Mouse (Mus musculus) heart, postnatal 0 days (tissue): ENCODE data around the gene Unc80. TPM values are rescaled to one million over a fixed set of nuclear protein-coding genes. Genes with fewer than 3 reads are reported as not detected.

Experiments
- ATAC-seq: fragments of 200-750 bp; cut with Nextera tagmentation; 2 replicates; pipeline ENCODE4 v1.8.0; 2017; ENCODE audit warnings: low read depth, moderate number of reproducible peaks, moderate library complexity; ENCODE audit not compliant: insufficient read depth
- DNase-seq: peaks from one replicate; pipeline ENCODE4 v3.0.0-alpha.2; 2016; ENCODE audit warnings: low spot score
- H3K27ac ChIP-seq: fragments of 300-500 bp; sonication (generic); 2 replicates; pipeline ENCODE4 v1.5.1; 2014; ENCODE audit warnings: low read depth, mild to moderate bottlenecking
- H3K27me3 ChIP-seq: fragments of 300-500 bp; sonication (generic); 2 replicates; pipeline ENCODE4 v1.6.1; 2014; ENCODE audit warnings: low read length, mixed read lengths; ENCODE audit not compliant: control insufficient read depth, insufficient read depth
- H3K36me3 ChIP-seq: fragments of 300-500 bp; sonication (generic); replicated peaks from 2 replicates; pipeline ENCODE4 v1.6.1; 2014; ENCODE audit warnings: low read length, mixed read lengths; ENCODE audit not compliant: control insufficient read depth, insufficient read depth
- H3K4me1 ChIP-seq: fragments of 300-500 bp; sonication (generic); 2 replicates; pipeline ENCODE4 v1.6.1; 2014; ENCODE audit warnings: antibody characterized with exemption; ENCODE audit not compliant: control insufficient read depth, insufficient read depth
- H3K4me2 ChIP-seq: fragments of 300-500 bp; sonication (generic); 2 replicates; pipeline ENCODE4 v1.6.1; 2014; ENCODE audit warnings: low read depth, mild to moderate bottlenecking, low read length, moderate library complexity
- H3K4me3 ChIP-seq: fragments of 300-500 bp; sonication (generic); 2 replicates; pipeline ENCODE4 v1.5.1; 2014; ENCODE audit warnings: low read depth, low read length
- H3K9ac ChIP-seq: fragments of 300-500 bp; sonication (generic); replicated peaks from 2 replicates; pipeline ENCODE4 v1.6.1; 2014; ENCODE audit warnings: low read depth, low read length, mixed read lengths
- H3K9me3 ChIP-seq: fragments of 300-500 bp; sonication (generic); replicated peaks from 2 replicates; pipeline ENCODE4 v1.6.1; 2016; ENCODE audit warnings: low read length; ENCODE audit not compliant: control insufficient read depth
- CTCF ChIP-seq: IDR thresholded peaks from 2 replicates; pipeline ENCODE4 v1.5.1; 2016; ENCODE audit warnings: antibody characterized with exemption, control low read depth, low read depth
- EP300 ChIP-seq: IDR thresholded peaks from 2 replicates; pipeline ENCODE4 v1.6.1; 2016; ENCODE audit warnings: antibody characterized with exemption, low read depth
- WGBS: fragments of 180-500 bp; shearing (Covaris S2); extraction: QIAGEN DNeasy Blood & Tissue Kit; methylation state at CpG from one replicate; pipeline ENCODE4 v1.1.7; 2014; 5-methylcytosine and 5-hydroxymethylcytosine counted together
- polyA plus RNA-seq: library from polyadenylated mRNA; unstranded; fragments of >200 nt; fragmentation: Nextera tagmentation; extraction: Ambion mirVana; gene quantifications from 2 replicates; pipeline ENCODE4 v1.2.1, GENCODE M21; 2015
- total RNA-seq: library from RNA; depleted of rRNA; stranded (reverse); fragments of >200 nt; gene quantifications from 2 replicates; pipeline ENCODE4 v1.2.3, GENCODE M21; 2014; ENCODE audit warnings: low replicate concordance

The Unc80 gene
- total and polyA plus RNA-seq, 2 experiments from 2014 or later, result 0.04 TPM

DNA sequence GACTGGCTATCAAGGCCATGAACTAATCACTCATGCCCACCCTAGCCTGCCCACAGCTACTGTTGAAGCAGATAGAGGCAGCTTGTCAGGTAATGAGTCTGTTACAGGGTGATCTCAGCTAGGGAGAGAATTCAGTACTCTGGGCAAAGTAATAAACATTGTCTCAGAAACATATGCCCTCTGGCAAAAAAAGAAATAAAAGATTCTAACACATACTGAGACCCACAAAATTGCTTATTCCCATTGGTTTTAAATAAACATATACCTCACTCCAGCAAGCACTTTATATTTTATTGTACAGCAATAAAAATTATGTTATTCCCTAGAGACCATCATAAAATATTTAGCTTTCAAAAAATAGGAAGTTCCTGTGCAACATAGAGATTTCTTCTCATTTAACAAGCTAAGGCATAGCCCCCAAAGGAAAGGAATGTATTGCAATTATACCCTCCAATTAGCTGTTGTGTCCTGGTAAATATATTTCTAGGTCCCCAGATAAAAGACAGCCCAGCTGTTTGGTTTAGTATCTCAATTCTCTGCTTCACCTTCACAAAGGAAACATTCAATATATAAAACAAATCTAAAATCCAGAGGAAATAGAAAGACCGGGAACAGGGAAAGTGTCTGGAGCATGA lies 93.6 kb downstream of the Unc80 start:
- DNase-seq (no peak), ATAC-seq (no peak)
- Histone ChIP-seq H3K4me1 (no peaks in the 10 kb centered on the region), H3K27me3 (no peaks in the 10 kb centered on the region), H3K4me2 (no peak overlapping the region), H3K4me3 (no peak overlapping the region), H3K27ac (no peak overlapping the region), H3K36me3 (no peaks in the 10 kb centered on the region), H3K9me3 (no peaks in the 10 kb centered on the region), H3K9ac (no peak overlapping the region)
- 84% methylated on average over 1 of the region's 1 CpGs for WGBS
- TF ChIP-seq CTCF, result no peak
- TF ChIP-seq EP300, result no peak

DNA sequence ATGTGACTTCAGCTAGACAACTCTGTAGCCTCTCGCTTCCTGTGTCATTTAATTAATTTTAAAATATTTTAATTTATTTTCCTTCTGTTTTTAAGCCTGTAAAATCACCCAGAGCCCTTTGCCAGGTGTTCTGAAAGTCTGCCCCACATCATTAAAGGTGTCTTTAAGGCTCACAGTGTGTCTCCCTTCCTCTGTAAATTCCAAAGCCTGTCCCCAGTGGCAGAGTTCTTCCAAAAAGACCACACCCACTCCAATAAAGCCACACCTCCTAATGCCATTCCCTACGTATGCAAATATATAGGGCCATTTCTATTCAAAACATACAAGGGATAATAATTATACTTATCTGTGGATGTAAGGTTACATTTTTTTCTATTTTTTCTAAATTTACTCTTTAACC lies 94.2 kb downstream of the Unc80 start:
- ATAC-seq (no peak), DNase-seq (no peak)
- Histone ChIP-seq H3K27ac (no peak overlapping the region), H3K36me3 (no peaks in the 10 kb centered on the region), H3K27me3 (no peaks in the 10 kb centered on the region), H3K9me3 (no peaks in the 10 kb centered on the region), H3K9ac (no peak overlapping the region), H3K4me3 (no peak overlapping the region), H3K4me2 (no peak overlapping the region), H3K4me1 (no peaks in the 10 kb centered on the region)
- TF ChIP-seq CTCF (no peak), EP300 (no peak)
- WGBS, result 73% methylated on average over 2 of the region's 2 CpGs

DNA sequence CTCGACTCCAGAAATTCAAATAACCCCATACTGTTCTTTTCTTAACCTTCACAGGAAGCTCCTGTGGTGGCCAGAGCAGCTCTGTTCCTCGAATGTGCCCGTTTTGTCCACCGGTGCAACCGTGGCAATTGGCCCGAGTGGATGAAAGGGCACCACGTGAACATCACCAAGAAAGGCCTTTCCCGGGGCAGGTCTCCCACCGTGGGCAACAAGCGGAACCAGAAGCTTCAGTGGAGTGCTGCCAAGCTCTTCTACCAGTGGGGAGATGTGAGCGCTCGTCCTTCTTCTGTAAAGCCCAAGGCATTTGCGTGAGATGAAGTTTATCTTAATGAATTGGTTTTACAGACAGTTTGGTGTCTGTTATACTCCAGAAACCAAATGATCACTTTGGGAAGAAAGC lies 101.6 kb downstream of the Unc80 start:
- H3K9me3 ChIP-seq, result no peaks in the 10 kb centered on the region
- no peak overlapping the region for H3K4me3 ChIP-seq
- ATAC-seq (no peak), DNase-seq (no peak)
- no peaks in the 10 kb centered on the region for H3K4me1 ChIP-seq
- no peak overlapping the region for H3K9ac ChIP-seq
- no peaks in the 10 kb centered on the region for H3K36me3 ChIP-seq
- H3K27me3 ChIP-seq, result no peaks in the 10 kb centered on the region
- TF ChIP-seq EP300 (no peak), CTCF (no peak)
- no peak overlapping the region for H3K4me2 ChIP-seq
- 81% methylated on average over 13 of the region's 13 CpGs for WGBS
- no peak overlapping the region for H3K27ac ChIP-seq

DNA sequence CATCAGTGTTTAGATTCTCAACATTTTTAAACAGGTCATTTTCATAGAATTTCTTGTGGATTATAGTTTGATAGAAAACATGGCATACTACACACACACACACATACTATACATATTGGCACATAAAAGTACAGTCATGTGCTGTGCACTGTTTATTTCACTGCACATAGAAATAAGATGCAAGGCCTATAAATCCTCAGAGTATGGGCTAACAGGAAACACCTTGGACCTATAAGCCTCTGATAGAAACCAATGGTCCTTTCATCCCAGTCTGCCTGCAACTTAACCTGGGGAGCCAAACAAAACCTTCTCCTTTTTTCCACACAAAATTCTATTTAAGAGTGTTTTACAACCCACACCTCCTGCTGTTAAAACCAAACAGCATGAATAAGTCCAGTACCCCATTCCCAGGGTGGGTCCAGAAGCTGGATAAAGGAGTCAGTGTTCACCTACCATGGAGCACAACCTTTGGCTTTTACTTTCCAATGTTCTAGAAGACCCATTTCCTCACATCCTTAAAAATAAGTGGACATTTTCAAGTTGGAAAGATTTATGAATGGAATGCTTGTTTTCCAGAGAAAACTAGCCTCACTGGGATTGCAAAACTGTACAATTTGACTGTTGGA lies 129.1 kb downstream of the Unc80 start:
- Histone ChIP-seq H3K27ac (no peak overlapping the region), H3K4me2 (no peak overlapping the region), H3K9ac (no peak overlapping the region), H3K9me3 (no peaks in the 10 kb centered on the region), H3K4me1 (no peaks in the 10 kb centered on the region), H3K36me3 (no peaks in the 10 kb centered on the region), H3K4me3 (no peak overlapping the region), H3K27me3 (no peaks in the 10 kb centered on the region)
- ATAC-seq, result no peak
- TF ChIP-seq CTCF (no peak), EP300 (no peak)
- DNase-seq, result no peak

DNA sequence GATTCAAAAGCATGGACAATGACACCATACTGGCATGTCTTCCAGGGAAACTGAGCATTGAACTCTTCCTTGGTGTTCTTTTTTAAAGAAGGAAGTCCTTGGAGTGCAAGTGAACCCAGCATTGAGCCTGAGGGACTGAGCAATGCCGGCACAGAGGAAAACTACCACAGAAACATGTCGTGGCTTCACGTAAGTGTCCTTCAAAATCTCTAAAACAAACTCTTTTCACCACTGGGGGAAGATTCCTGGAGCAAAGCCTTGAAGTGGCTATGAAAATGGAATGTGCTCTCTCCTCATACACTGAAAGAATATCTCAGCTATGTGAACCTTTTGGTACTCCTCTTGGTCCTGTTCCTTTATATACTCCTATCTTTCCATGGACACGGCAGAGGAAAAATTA lies 140.1 kb downstream of the Unc80 start:
- H3K36me3 ChIP-seq, result no peaks in the 10 kb centered on the region
- TF ChIP-seq EP300 (no peak), CTCF (no peak)
- ATAC-seq (no peak), DNase-seq (no peak)
- H3K27ac ChIP-seq, result no peak overlapping the region
- no peak overlapping the region for H3K4me3 ChIP-seq
- H3K27me3 ChIP-seq, result no peaks in the 10 kb centered on the region
- H3K4me2 ChIP-seq, result no peak overlapping the region
- no peak overlapping the region for H3K9ac ChIP-seq
- H3K4me1 ChIP-seq, result no peaks in the 10 kb centered on the region
- 74% methylated on average over 4 of the region's 4 CpGs for WGBS
- H3K9me3 ChIP-seq, result no peaks in the 10 kb centered on the region

DNA sequence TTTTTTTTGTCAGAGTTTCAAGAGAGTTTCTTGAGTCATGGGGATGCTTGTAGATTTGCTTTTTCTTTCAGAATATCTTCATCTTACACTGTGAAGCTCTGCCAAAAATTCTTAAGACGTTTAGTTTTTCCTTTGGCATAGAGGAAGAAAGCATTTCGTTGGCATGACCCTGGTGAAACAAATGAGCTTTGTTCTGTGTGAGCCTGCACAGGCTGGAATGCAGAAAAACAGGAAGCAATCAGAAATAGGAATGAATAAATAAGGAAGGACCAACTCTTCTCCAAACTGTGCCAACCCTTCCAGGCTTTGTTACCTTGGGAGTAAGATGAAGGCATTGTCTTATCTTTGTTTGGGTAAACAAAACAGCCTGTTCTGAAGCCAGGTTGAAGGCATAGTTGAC lies 149.0 kb downstream of the Unc80 start:
- no peak overlapping the region for H3K4me2 ChIP-seq
- no peak overlapping the region for H3K9ac ChIP-seq
- no peaks in the 10 kb centered on the region for H3K27me3 ChIP-seq
- no peak for TF ChIP-seq EP300
- TF ChIP-seq CTCF, result no peak
- WGBS, result 26% methylated on average over 2 of the region's 2 CpGs
- DNase-seq (no peak), ATAC-seq (no peak)
- no peaks in the 10 kb centered on the region for H3K36me3 ChIP-seq
- no peak overlapping the region for H3K4me3 ChIP-seq
- no peak overlapping the region for H3K27ac ChIP-seq
- no peaks in the 10 kb centered on the region for H3K9me3 ChIP-seq
- no peaks in the 10 kb centered on the region for H3K4me1 ChIP-seq
